Mouse (Mus musculus): ENCODE data around the gene Acad12.
"Not testable (repeated sequence)": the region's sequence is repeated elsewhere in the genome, so short reads cannot be mapped to it uniquely, and the experiment has no call there.

Acad12 gene

GRCm38 (mm10) chr5:121612036-121612435, 6.7 kb downstream of the Acad12 start:
- DNase-seq (ENCODE audit: low read depth, low spot score) = no peak

DNA sequence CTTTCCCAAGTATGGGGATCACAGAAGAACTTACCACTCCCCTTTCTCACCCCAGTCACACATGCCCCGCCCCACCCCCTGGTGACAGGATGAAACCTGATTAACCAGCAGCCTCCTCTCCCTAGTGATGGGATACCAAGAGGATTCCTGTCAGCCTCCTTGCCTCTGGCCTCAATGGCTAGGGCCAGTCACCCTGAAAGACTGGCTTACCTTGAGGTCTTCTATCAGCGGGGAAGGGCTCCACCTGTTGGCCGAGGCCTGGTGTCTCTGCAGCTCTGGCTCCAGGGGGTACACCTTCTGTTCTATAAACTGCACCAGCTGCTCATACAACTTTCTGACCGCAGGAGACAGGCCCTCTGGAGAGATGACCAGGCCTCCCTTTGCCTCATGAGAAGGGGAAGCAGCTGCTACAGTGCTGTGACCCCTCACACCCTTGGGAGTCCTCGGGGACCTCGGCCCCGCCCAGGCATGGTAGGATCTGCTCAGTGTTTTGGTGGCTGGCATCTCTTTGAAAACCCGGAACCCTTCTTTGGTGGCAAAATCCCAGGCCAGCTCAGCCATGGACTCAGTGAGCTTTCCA, 9.1 kb downstream of the Acad12 start:
- not testable (repeated sequence) for DNase-seq (ENCODE audit: low read depth, low spot score)

GRCm38 (mm10) chr5:121606151-121606550, 12.6 kb downstream of the Acad12 start:
- peak; percentile 68 for DNase-seq (ENCODE audit: low read depth, low spot score)

- not testable (repeated sequence) for DNase-seq (ENCODE audit: low read depth, low spot score)
These were observed 14.9 kb downstream of the Acad12 start for GRCm38 (mm10) chr5:121603815-121604214.

- DNase-seq (ENCODE audit: low read depth, low spot score) = peak; percentile 82
These were observed 17.0 kb downstream of the Acad12 start for GRCm38 (mm10) chr5:121601547-121602299.

DNA sequence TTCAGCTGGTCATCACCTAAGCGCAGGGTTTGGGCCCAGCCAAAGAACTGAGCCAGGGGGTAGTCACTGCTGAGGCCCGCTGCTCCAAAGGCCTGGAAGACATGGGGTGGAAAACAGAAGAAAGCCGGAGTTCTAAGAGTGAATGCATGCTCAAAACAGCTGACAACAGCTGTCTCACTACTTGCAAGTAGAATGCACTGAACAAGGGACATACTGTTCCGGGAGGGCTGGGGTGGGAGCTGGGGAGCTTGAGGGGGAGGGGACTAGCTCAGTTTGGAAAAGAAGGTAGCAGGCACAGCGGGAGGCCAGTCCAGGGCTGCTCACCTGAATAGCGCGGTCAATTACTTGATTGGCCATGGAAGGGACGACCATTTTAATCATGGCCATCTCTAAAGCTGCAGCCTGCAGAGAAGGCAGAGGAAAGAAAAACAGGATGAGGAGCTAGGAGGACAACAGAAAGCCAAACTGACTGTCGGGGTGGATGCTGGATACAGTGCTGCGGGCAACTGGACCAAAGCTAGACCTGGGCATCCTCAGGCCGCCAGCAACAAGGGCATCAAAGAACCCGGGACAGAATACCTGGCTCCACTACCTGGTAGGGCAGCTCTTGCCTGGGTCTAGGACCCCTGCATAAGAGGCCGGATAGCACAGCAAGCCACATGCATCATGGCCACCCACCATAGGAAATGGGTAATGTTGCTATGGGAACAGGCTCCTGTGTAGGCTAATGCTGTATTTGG, 19.7 kb downstream of the Acad12 start:
- no peak for DNase-seq (ENCODE audit: low read depth, low spot score)

GRCm38 (mm10) chr5:121597991-121598537, 20.7 kb downstream of the Acad12 start:
- DNase-seq (ENCODE audit: low read depth, low spot score) = no peak

DNA sequence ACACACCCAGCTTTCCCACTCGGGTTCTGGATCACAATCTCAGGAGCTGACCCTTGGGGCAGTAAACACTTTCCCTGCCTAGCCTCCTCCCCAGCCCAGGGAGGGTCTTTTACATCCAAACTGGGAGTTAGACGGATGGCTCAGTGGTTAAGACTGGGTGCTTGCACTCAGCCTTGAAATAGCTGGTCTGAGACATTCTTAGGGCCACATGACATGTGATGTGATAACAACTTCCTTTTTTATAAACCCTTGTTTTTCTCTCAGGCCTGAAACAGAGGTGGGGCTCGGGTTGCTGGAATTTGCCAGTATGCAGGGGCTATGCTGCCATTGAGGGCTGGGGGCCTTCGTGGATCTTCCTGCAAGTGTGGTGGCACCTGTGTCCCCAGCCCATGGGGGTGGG, 21.4 kb downstream of the Acad12 start:
- no peak for DNase-seq (ENCODE audit: low read depth, low spot score)

GRCm38 (mm10) chr5:121596226-121596625, 22.5 kb downstream of the Acad12 start:
- no peak for DNase-seq (ENCODE audit: low read depth, low spot score)

GRCm38 (mm10) chr5:121595758-121596157, 23.0 kb downstream of the Acad12 start:
- no peak for DNase-seq (ENCODE audit: low read depth, low spot score)

DNA sequence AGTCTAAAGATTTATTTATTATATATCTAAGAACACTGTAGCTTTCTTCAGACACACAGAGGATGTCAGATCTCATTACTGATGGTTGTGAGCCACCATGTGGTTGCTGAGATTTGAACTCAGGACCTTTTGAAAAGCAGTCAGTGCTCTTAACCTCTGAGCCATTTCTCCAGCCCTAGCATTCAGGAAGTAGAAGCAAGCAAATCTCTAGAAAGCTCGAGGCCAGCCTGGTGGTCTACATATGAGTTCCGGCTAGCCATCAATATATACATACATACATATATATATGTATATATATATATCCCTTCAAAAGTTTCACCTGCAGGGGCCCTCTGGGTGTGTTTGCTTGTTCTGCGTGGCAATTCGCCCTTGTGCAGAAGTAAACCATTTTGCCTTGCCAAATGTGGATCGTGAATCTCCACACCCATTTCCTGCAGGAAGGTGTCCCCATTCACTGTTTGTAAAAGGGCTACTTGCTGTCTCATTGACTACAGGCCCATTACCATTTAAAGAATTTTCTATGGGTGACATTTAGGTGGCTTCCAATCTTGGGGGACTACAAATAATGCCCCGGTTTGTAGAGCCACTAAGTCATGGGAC, 23.9 kb downstream of the Acad12 start:
- no peak for DNase-seq (ENCODE audit: low read depth, low spot score)

GRCm38 (mm10) chr5:121593451-121594401, 25.0 kb downstream of the Acad12 start, which contains the start of gene Aldh2:
TSS of gene Aldh2 (minus strand) at chr5:121593824.
- peak; percentile 84 for DNase-seq (ENCODE audit: low read depth, low spot score)

- DNase-seq (ENCODE audit: low read depth, low spot score) = no peak
These were observed 25.8 kb downstream of the Acad12 start for GRCm38 (mm10) chr5:121592816-121593407.

DNA sequence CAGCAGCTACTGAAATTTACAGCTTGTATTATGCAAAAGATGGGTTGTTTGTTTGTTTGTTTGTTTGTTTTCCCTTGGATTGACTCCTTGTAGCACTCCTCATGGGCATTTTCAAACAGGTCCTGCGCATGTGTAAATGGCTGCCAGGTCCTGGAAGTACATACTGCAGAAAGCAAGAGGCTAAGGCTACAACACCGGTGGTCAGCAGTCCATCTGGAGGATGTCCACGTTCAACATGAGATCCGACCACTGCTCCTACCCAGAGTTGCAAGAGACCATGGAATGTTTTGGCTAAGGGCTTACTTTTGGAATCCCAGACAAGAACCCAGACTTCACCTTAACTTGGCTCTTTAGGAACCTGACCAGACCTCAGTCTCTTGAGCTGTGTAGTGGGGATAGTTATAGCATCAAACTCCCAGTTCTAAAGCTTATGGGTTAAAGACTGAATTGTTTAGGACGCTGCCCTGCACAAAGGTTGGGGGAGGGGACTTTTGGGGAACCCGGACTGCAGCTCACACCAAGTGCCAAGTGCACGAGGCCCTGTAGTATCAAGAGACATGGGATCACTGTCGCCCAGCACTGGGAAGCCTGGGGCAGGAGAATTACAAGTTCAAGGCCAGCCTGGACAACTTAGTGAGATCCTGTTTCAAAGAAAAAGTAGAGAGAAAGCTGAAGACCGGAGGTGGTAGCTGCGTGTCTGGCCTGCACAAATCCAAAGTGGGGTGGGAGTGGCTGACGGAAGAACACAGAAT, 26.5 kb downstream of the Acad12 start:
- no peak for DNase-seq (ENCODE audit: low read depth, low spot score)

DNA sequence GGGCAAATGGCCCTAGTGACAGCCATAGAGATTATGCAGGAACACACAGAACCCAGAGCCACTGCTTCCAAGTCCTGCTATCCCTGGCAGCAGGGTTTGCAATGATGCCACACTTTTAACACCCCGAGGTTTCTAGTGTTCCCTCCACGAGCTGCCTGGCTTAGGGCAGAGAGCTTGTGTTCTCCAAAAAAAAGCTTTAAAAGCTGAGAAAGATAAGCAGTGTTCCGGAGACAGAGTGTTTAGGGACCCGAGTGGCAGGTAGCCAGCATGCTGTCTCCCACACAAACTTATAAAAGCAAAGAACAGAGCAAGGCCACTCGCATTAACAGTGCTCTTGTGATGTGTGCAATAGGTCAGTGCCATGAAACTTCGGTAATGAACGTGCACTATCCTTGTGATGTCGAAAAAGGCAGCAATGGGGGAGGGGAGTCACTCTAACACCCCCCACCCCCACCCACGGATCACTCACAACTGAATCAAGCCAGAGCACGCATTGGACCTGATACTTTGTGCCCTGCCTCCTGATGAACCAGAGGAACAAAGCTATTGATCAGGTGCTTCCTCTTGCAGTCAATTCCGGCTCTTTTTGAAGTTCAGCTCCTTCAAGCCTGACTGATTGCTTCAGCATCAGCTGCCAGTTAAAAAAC, 27.2 kb downstream of the Acad12 start:
- DNase-seq (ENCODE audit: low read depth, low spot score) = no peak

- DNase-seq (ENCODE audit: low read depth, low spot score) = no peak
These were observed 28.8 kb downstream of the Acad12 start for GRCm38 (mm10) chr5:121589928-121590327.

GRCm38 (mm10) chr5:121586400-121587039, 32.2 kb downstream of the Acad12 start:
- no peak for DNase-seq (ENCODE audit: low read depth, low spot score)

- no peak for DNase-seq (ENCODE audit: low read depth, low spot score)
These were observed 33.0 kb downstream of the Acad12 start for GRCm38 (mm10) chr5:121585699-121586098.

DNA sequence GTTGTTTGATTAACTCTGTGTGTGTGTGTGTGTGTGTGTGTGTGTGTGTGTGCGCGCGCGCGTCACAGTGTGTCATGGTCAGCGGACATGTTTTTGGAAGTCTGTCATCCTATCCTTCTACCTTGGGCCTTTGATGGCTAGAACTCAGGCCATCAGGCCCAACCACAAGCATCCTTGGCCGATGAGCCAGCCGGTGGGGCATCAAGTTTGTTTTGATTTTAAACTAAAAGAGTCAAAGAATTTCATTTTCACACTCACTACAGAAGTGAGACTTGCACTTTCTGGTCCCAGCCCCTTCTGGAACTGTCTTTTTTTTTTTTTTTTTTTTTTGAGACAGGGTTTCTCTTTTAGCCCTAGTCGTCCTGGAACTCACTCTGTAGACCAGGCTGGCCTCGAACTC, 33.7 kb downstream of the Acad12 start:
- no peak for DNase-seq (ENCODE audit: low read depth, low spot score)
